Comparison of ENCODE assay signal across 14 mouse cellular contexts in the genomic region with DNA sequence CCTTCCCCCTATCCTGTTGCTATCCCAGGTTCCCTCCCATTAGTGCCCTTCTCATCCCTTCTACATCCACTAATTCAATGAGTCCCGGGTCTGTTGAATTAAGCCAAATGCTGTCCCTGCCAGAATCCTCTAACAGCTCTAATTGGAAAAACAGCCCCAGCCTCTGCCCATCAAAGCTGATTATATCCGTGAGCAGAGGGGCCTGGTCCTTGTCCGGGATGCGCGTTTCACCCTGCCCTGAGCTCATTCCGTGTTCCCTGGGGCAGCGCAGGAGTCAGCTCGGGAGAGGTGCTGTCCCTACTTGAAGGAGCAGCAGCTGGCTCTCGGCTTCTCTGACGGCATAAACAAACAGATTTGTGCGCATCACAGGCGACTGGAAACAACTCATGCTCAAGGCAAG.
DNase-seq lines count a peak whose midpoint lies in the region; ATAC-seq and TF ChIP-seq lines count a peak whose summit lies in the region.
"Had no signal": no experiment of that assay in that cellular context is flagged by ENCODE, and none has a peak within 500 bp of the region (broad histone marks: within the 10 kb centered on the region; RNA-seq: fewer than 3 reads in every experiment).

No protein-coding gene starts in this region.

- no peak overlapping the region for H3K27ac ChIP-seq in hindbrain, embryonic 11.5 days (ENCODE audit: low read depth, low read length)
- no peak overlapping the region for H3K27ac ChIP-seq in hindbrain, postnatal 0 days
- peak overlapping the region; percentile 51; the same call in 1 of the 2 replicates for H3K27ac ChIP-seq in midbrain, embryonic 13.5 days
- H3K27ac ChIP-seq: embryonic facial prominence, embryonic 15.5 days; liver, embryonic 13.5 days had no signal

- ATAC-seq in hindbrain, embryonic 11.5 days (ENCODE audit: low FRiP score): 0 out of 2 replicates have a peak, but pooled peaks have one; percentile 35
- no peak for ATAC-seq in hindbrain, postnatal 0 days
- peak; percentile 57 for ATAC-seq in midbrain, embryonic 13.5 days
- ATAC-seq: forebrain, embryonic 16.5 days had no signal

- no peaks in the 10 kb centered on the region for H3K27me3 ChIP-seq in hindbrain, embryonic 11.5 days (ENCODE audit: control insufficient read depth, insufficient read depth, low read length)
- no peaks in the 10 kb centered on the region for H3K27me3 ChIP-seq in hindbrain, postnatal 0 days (ENCODE audit: insufficient read depth, low read length)
- H3K27me3 ChIP-seq in midbrain, embryonic 13.5 days: no peaks in the 10 kb centered on the region; the same call in 1 of the 2 replicates
- H3K27me3 ChIP-seq: embryonic facial prominence, embryonic 15.5 days; liver, embryonic 13.5 days had no signal

- DNase-seq in adrenal gland, adult (ENCODE audit: inconsistent age in 2 of 2, low spot score in 1 of 2): peak; percentile 50 to 66
- DNase-seq in adrenal gland, postnatal 4 days (ENCODE audit: low spot score in 2 of 2): no peak
- DNase-seq in hindbrain, embryonic 11.5 days (ENCODE audit: low spot score): no peak
- DNase-seq in hindbrain, postnatal 0 days (ENCODE audit: low spot score): no peak
- DNase-seq in MN1 (ENCODE audit: low spot score): peak; percentile 96
- DNase-seq in cerebellum, postnatal 14 days: no peak
- DNase-seq in layer of hippocampus, adult 18-20 months (ENCODE audit: low spot score in 2 of 2): no peak
- DNase-seq: cerebellum, adult 9-11 months; gastrocnemius, postnatal 14 days; liver, embryonic 13.5 days; lung, postnatal 10 days had no signal

- no peak for TF ChIP-seq CTCF in hindbrain, postnatal 0 days (IDR thresholded peaks at IDR 0.05; ENCODE audit: low read depth)

- no peaks in the 10 kb centered on the region; the same call in 1 of the 2 replicates for H3K4me1 ChIP-seq in hindbrain, embryonic 11.5 days (replicated peaks; ENCODE audit: control insufficient read depth, insufficient read depth, low read length)
- H3K4me1 ChIP-seq in hindbrain, postnatal 0 days (ENCODE audit: insufficient read depth, low read length): no peaks in the 10 kb centered on the region
- H3K4me1 ChIP-seq in midbrain, embryonic 13.5 days (replicated peaks): peaks cover 29% of the 10 kb centered on the region

- H3K4me2 ChIP-seq in hindbrain, embryonic 11.5 days (replicated peaks; ENCODE audit: low read depth, low read length): no peak overlapping the region
- H3K4me2 ChIP-seq in hindbrain, postnatal 0 days (ENCODE audit: low read depth, low read length): no peak overlapping the region
- H3K4me2 ChIP-seq in midbrain, embryonic 13.5 days (replicated peaks): peak overlapping the region; percentile 27
- H3K4me2 ChIP-seq: embryonic facial prominence, embryonic 15.5 days; liver, embryonic 13.5 days had no signal

- H3K4me3 ChIP-seq in hindbrain, embryonic 11.5 days (ENCODE audit: low read depth, low read length): no peak overlapping the region
- no peak overlapping the region for H3K4me3 ChIP-seq in hindbrain, postnatal 0 days (ENCODE audit: low read length)
- H3K4me3 ChIP-seq in midbrain, embryonic 13.5 days (replicated peaks): no peak overlapping the region
- H3K4me3 ChIP-seq: embryonic facial prominence, embryonic 15.5 days; liver, embryonic 13.5 days had no signal

- H3K36me3 ChIP-seq in hindbrain, embryonic 11.5 days (ENCODE audit: control insufficient read depth, insufficient read depth, low read length): no peaks in the 10 kb centered on the region
- no peaks in the 10 kb centered on the region for H3K36me3 ChIP-seq in hindbrain, postnatal 0 days (ENCODE audit: insufficient read depth, low read length)
- H3K36me3 ChIP-seq in midbrain, embryonic 13.5 days: no peaks in the 10 kb centered on the region
- H3K36me3 ChIP-seq: embryonic facial prominence, embryonic 15.5 days; liver, embryonic 13.5 days had no signal

- H3K9me3 ChIP-seq in hindbrain, embryonic 11.5 days (ENCODE audit: control insufficient read depth, low read length): no peaks in the 10 kb centered on the region
- no peaks in the 10 kb centered on the region for H3K9me3 ChIP-seq in hindbrain, postnatal 0 days (ENCODE audit: low read length)
- H3K9me3 ChIP-seq in midbrain, embryonic 13.5 days: no peaks in the 10 kb centered on the region
- H3K9me3 ChIP-seq: embryonic facial prominence, embryonic 15.5 days; liver, embryonic 13.5 days had no signal

- no peak overlapping the region for H3K9ac ChIP-seq in hindbrain, embryonic 11.5 days (ENCODE audit: low read depth, low read length)
- no peak overlapping the region for H3K9ac ChIP-seq in hindbrain, postnatal 0 days (replicated peaks; ENCODE audit: low read length)
- H3K9ac ChIP-seq in midbrain, embryonic 13.5 days (replicated peaks): no peak overlapping the region
- H3K9ac ChIP-seq: embryonic facial prominence, embryonic 15.5 days; liver, embryonic 13.5 days had no signal

- 36% methylated on average over 12 of the region's 12 CpGs for WGBS in hindbrain, embryonic 11.5 days
- 26% methylated on average over 12 of the region's 12 CpGs for WGBS in hindbrain, postnatal 0 days
- WGBS in midbrain, embryonic 13.5 days: 27% methylated on average over 12 of the region's 12 CpGs

Comparison
In these comparisons a context has a peak if more than half of its experiments do, and no peak if none do; other contexts are left out.
1. DNase-seq: peak in adrenal gland, adult (2 of 2) and MN1 (single experiment); none in adrenal gland, postnatal 4 days (0 of 2), hindbrain, embryonic 11.5 days (single experiment), hindbrain, postnatal 0 days (single experiment), cerebellum, postnatal 14 days (0 of 2) and layer of hippocampus, adult 18-20 months (0 of 2).